In the genomic region with DNA sequence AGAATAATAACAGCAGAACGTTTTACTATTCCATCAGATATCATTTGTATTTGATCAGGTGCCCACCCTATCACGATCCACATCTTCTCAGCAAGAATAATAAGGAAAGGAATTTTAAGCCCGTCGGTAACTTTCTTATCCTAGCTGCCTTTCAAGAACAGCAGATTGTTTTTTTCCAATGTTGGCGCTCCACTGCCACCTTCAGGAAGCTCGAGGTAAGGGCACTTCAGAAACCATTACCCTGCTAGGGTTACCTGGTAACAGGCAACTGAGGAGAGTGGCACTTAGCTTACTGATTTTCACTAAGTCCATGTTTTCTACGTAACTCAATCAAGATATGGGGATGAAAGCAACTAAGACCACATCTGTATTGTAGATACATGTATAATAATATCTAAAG, we compare ENCODE assay signal across 10 mouse cellular contexts.
A peak's percentile ranks its signal among the peaks of the same experiment; 100 is the strongest.
DNase-seq lines count a peak whose midpoint lies in the region; TF ChIP-seq lines count a peak whose summit lies in the region.
"Had no signal": no experiment of that assay in that cellular context is flagged by ENCODE, and none has a peak within 500 bp of the region (broad histone marks: within the 10 kb centered on the region; RNA-seq: fewer than 3 reads in every experiment).

No protein-coding gene starts in this region.

- H3K4me1 ChIP-seq in testis, adult 2 months (ENCODE audit: control insufficient read depth, insufficient read depth, low read length): peaks cover 4% of the 10 kb centered on the region

- no peak for TF ChIP-seq POLR2A in testis, adult 2 months (IDR thresholded peaks at IDR 0.05; ENCODE audit: control insufficient read depth, low read depth, low read length)

- TF ChIP-seq CTCF in testis, adult 2 months (IDR thresholded peaks at IDR 0.05; ENCODE audit: control insufficient read depth, insufficient read depth, insufficient replicate concordance, low read depth, low read length): peak; percentile 21; the same call in 1 of the 2 replicates

- intact Hi-C loops in left cerebral cortex, postnatal 10 days (cut with DNase I): loop anchor here (2.0 to 5.0 kb wide), 4 partner anchors 368 to 1443 kb away; no protein-coding TSS in a partner anchor

- H3K27me3 ChIP-seq in testis, adult 2 months (ENCODE audit: control insufficient read depth, insufficient read depth, low read length): no peaks in the 10 kb centered on the region
- H3K27me3 ChIP-seq: embryonic facial prominence, embryonic 12.5 days; limb, embryonic 15.5 days had no signal

- no peak overlapping the region for H3K27ac ChIP-seq in testis, adult 2 months (ENCODE audit: control insufficient read depth, insufficient read depth, low read depth, low read length)
- H3K27ac ChIP-seq: embryonic facial prominence, embryonic 12.5 days; limb, embryonic 15.5 days had no signal

- peak; percentile 25 for DNase-seq in gastrocnemius, adult 18-20 months (ENCODE audit: low spot score)
- no peak for DNase-seq in gastrocnemius, postnatal 4 days (ENCODE audit: low spot score in 2 of 2)
- no peak for DNase-seq in testis, postnatal 14 days (ENCODE audit: low spot score)
- DNase-seq in embryo, embryonic 9.5 days (ENCODE audit: extremely low spot score): peak; percentile 34
- DNase-seq in kidney, postnatal 4 days: peak; percentile 50 to 55
- no peak for DNase-seq in left cerebral cortex, postnatal 10 days (ENCODE audit: extremely low spot score in 1 of 2, low spot score in 2 of 2)
- DNase-seq in spleen, adult 12 weeks (ENCODE audit: low spot score): no peak

- no peaks in the 10 kb centered on the region for H3K36me3 ChIP-seq in testis, adult 2 months (ENCODE audit: control insufficient read depth, insufficient read depth, low read length)
- H3K36me3 ChIP-seq: embryonic facial prominence, embryonic 12.5 days; limb, embryonic 15.5 days had no signal

- no peak overlapping the region for H3K4me3 ChIP-seq in testis, adult 2 months (ENCODE audit: control insufficient read depth, low read depth, low read length)
- H3K4me3 ChIP-seq: embryonic facial prominence, embryonic 12.5 days; limb, embryonic 15.5 days had no signal

Comparison
In these comparisons a context has a peak if more than half of its experiments do, and no peak if none do; other contexts are left out.
1. DNase-seq: peak in gastrocnemius, adult 18-20 months (single experiment), embryo, embryonic 9.5 days (single experiment) and kidney, postnatal 4 days (2 of 2); none in gastrocnemius, postnatal 4 days (0 of 2), testis, postnatal 14 days (single experiment), left cerebral cortex, postnatal 10 days (0 of 2) and spleen, adult 12 weeks (single experiment).